Mouse (Mus musculus) kidney, adult 11 months (tissue): ENCODE measurements around the gene Atg9a.

Experiments used
- DNase-seq: peaks from one replicate; pipeline ENCODE4 v3.0.0; 2022

Atg9a gene

DNA sequence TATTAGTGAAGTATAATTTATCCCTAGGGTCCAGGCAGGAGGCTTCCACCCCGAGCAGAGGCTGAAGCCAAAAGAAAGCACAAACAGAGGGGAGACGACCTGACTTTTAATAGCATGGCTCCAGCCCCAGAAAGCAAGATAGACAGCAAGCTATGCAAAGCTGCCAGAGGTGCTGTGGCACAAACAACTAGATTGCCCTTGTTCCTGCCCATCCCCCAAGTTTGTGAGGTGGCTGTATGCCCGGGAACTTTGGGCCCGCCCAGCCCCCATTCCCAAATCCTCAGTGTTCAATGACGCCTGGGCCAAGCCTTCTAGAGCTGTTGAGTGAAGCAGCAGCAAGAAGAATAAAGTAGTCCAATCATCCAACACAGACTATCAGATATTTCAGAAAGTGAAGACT is 22.9 kb upstream of the Atg9a start:
- peak; percentile 88 for DNase-seq

DNA sequence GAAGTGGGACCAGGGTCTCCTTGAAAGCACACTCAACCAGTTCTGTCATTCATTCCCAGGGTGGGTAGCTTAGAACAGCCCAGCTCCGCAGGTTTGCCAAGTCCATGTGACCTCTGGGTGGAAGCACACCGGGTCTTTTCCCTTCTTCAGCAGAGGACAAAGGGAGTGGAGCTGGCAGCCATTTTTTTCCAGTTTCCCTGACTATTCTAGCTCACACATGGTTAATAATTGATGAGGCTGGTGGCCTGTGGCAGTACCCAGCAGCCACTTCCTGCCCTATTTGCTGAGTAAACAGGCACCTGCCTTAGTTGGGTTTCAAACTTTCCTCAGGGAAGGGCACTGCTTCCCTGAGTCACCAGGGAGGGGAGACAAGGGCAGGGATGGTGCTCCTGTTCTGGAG is 22.4 kb upstream of the Atg9a start:
- peak; percentile 98 for DNase-seq

DNA sequence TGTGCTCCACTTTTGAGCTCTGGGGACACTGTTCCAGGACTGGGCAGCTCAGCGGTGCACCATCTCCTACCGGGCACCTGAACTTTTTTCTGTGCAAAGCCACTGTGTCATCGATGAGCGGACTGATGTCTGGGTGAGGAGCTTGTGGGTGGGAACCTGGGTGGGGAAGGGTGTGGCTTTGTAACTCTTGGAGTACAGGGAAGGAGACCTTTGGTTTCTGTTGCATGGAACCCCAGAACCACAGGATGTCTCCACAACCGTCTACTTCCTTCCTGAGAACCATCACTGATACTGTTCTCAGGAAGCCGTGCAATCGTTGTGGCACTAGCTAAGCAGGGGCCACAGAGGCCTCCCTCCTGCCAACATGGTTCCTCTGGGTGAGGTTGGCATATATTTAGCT is 21.1 kb upstream of the Atg9a start:
- DNase-seq = no peak

DNA sequence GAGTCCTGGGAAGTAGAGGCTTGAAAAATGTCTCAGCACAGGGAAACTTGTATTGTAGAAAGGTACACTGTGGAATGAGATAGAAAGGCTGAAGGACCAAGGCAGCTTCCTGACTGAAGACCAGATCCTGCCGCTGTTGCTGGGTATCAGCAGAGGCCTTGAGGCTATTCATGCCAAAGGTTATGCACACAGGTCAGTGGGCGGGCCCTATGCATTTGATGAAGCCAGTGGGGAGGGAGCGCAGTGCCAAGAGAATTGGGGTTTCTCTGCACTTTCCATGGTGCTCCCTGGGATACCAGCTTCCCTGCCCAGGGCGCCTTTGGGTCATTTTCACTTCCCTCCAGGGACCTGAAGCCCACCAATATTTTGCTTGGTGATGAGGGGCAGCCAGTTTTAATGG is 20.5 kb upstream of the Atg9a start:
- no peak for DNase-seq

DNA sequence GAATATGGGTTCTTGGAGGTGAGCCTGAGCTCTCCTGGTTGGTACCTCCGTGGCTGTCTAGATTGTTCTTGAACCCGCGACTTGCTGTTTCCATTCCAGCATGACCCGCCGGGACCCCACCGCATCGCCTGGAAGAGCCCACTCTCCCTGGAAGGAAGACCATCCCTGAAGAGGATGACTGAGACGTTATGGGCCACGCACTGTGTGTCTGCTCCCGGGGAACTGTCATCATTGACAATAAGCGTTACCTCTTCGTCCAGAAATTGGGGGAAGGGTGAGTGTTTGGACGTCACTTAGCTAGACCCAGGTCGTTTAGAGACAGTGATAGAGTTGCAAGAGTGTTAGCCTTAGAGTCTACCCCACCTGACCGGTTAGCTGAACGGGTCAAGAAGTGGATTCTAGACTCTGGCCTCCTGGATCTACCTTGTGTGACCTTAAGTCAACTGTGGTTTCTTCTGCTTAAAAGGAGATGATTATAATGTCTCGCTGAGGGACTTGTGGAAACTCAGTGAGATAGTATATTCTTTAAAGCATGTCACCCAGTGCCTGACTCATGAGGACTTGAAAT is 19.2 kb upstream of the Atg9a start:
- DNase-seq = no peak

DNA sequence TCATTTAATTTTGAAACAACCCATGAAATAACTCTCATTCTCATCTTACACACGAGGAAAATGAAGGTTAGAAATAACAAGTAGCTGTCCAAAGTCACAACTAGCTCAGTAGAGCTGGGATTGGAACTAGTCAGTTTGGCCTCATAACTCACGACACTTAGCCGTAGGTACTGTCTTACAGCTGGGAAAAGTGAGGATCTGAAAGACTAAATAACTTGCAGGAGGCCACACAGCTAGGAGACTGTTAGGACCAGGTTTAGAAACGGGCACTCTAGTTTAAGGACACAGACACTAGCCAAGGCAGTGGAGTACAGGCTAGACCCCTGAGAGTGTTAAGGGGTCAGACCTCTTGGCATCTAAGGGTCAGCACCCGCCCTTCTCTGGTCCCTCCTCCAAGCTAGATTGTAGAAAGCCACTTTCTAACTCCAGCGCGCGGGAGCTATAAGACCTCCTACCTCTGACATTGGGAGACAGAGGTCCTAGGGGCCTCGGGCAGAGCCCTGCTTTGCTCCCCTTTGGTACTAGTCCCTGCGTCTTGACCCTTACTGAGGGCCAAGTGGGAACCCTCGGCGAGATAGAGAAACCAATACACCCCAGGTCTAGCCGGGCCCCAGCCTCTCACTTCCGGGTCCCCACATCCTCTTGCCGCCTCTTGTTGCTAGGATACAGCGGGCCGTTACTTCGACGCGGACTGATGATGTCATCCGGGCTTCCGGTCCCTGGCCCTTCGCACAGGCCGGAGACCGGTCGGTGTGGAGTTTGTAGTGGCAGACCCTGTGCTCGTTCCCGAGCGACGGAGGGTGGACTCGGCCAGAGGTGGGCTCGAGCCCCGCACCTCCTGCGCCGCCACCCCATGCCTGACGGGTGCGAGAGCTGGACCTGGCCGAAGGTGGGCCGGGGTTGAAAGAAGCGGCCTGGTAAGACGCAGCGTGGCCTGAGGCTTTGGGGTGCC is 18.4 kb upstream of the Atg9a start, which contains the start of the genes Glb1l and Stk16:
Gene Glb1l, minus strand, starts transcription at position 678 of the 952 bp plus-strand sequence.
Gene Stk16, plus strand, starts transcription at position 703 of the 952 bp plus-strand sequence.
- peak; percentile 95 for DNase-seq

DNA sequence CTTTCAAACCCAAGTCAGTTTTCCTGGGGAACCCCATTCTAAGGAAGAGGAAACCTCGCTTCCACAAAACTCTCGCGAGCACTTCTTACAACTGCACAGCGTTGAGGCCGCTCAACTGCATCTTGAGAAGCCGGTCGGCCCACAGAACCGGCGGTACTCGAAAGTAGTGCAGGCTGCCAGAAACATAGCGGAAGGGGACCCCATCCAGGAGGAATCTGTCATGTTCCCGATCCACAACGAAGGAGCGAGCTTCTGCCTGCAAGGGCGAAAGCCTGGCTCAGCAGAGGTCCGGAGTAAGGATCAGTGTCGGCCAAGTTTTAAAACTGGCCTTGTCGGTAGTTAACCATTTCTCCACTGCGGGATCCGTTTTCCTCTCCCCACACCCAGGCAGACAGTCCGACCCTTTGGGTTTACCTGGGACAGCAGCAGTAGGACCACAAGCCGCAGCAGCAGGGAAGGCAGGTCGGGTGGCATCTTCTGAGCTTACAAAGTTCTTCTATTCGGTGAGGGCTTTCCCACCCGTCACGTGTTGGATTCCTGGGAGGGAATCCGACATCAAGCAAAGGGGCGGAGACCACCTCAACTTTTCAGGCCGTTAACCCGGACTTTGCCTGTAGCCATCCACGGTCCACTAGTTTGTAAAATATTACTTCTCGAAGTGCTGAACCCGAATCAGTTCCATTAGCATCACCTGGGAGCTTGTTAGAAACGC is 17.1 kb upstream of the Atg9a start:
- DNase-seq = peak; percentile 91

DNA sequence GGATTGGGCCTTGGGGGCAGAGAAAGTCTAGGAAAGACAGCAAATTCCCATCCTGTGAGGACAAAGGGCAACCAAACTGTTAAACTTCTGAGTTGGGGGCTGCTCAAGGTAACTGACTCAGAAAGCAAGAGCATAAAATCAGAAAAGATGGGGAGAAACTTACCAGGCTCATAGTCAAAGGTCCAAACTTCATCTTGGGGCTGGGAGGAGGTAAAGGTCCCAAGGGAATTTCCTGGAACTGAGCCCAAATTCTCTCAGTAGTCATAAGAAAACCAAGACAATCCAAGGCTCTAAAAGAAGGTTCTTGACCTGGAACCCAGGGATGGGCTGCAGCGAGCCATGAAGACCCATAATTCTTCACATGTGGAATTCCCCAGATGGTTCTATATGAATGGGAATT is 9.2 kb upstream of the Atg9a start:
- DNase-seq = peak; percentile 51

DNA sequence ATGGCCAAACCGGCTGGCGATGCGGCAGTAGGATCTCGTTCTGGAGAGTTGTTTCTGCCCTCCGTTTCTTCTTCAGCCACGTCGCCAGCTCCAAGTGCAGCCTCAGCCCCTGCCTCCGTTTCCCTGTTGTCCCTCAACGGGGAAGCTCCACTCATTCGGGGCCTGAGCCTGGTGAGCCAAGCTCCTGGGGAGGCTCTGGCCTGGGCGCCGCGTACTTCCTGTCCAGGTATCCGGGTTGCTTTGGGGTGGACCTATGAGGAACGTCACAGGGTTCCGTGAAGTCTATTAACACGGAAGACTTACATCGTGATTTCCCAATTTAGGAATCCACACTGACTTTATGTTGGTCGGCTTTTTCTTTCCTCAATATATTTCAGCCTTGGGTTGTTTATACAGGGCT is 456 bp upstream of the Atg9a start:
- peak; percentile 69 for DNase-seq

DNA sequence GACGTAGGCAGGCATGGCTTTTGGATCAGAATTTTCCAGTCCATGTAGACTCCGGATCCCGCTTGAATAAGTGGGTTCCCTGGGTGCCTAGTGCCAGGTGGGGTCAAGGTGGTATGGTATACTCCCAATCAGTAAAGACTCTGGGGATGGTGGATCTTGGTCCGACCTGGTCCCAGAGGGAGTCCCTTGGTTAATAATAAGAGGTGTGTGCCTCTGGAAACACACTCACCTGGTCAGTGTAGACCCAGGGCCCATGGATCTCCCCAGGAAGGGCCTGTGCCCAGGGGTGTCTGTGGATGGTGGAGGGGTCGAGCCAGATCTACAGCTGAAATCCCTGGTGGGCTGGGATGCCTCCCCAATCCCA is 756 bp downstream of the Atg9a start:
- DNase-seq = no peak

DNA sequence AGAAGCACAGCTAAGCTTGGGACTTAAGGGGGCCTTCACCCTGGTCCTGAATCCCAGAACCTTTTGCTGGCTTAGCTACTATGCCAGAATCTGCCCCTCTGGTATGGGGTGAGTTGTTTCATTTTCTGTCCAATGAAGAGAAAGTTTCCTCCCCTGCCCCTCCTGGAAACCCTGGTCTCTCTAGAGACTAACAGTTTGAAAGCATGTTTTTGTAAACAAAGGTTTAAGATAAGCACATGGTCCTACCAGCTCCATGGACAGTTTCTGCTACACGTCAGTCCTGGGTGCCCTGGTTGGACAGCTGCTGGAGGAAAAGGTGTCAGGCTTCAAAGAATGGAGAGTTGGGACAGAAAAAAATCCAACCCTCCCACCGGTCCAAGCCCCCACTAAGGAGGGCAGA is 1.4 kb downstream of the Atg9a start:
- DNase-seq = no peak

DNA sequence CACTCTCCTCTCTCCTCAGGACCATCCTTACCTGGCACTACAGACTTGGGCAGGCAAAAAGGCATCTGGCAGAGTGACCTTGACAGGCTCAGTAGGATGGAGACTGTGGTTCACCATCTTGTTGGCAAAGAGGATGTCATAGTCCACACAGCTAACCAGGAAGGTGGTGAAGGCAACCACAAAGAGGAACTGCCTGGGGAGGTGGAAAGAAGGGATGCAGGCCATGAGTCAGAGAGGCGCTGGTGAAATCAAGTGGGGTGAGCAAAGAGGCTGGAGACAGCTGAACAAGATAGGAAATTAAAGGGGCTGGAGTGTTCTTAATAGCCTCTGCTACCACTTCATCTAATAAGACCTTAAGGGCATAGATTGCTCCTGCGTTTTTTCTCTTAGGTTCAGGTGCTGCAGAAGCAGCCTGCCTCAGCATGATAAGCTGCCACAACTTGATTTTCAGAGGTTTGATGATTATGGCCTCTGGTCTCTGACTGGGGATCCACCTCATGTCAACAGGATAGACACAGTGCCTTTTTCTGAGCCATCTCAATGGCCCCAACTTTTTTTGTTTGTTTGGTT is 4.0 kb downstream of the Atg9a start:
- DNase-seq = no peak

DNA sequence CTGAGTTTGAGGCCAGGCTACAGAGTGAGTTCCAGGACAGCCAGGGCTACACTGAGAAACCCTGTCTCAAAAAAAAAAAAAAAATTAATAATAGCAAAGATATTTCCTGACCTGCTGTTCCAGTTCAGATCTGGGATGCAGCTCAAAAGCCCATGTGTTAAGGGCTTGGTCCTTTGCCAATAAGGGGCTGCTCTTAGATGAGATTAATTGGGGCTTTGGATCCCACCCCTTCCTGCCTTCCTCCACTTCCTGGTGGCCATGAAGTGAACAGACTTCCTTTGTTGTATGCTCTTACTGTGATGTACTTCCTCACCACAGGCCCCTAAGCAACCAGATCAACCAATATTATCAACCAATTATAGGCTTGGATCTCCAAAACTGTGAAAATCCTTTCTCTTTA is 4.9 kb downstream of the Atg9a start:
- no peak for DNase-seq

DNA sequence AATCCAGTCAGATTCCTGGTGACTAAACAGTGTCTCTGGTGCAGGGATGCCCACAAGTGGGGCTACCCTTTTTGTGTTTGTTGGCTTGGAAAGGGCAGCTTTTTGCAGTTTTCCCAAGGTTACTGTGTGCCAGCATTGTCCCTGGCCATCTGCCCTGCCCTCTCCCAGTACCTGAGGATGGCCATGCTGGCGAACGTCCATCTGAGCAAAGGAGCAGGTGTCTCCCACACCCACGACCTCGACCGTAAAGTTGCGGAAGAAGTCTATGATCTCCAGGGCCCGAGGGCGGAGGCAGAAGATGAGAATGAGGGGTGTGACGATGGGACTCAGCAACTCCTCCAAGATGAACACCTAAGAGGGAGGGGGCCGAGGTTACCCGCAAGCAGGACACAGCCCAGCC is 6.5 kb downstream of the Atg9a start:
- no peak for DNase-seq

DNA sequence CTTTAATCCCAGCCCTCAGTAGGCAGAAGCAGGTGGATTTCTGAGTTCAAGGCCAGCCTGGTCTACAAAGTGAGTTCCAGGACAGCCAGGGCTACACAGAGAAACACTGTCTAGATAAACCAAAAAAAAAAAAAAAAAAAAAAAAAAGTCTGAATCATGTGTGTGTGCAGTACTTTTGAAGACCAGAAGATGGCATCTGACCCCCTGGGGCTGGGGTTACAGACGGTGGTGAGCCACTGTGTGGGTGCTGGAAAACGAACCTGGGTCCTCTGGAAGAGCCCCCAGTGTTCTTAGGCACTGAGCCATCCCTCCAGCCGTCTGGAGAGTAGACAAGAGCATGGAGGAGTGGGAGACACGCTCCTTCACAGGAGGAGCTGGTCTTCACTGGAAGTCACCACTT is 9.8 kb downstream of the Atg9a start:
- no peak for DNase-seq

DNA sequence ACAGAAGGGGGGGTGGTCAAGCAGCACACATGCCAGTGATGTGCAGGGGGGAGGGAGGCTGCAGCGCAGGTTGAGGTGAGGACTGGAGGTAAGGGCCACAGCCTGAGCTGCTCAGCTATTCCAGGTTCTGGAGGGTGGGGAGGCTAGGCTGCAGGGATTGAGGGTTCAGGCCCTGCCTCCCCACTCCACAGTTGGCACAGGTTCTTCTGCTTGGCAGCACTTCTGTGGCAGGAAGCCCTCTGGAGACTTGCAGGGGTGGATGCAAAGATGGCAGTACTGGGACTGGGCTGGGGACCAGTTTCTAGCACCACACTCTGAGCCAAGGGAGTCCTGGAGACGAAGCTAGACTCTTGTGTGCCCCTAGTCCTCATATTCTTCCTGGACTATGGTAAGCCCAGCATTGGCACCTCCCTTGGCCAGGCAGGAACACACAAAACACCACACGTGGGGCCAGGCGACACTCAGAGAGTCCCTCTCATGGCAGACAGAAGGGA is 10.6 kb downstream of the Atg9a start:
- DNase-seq = no peak

DNA sequence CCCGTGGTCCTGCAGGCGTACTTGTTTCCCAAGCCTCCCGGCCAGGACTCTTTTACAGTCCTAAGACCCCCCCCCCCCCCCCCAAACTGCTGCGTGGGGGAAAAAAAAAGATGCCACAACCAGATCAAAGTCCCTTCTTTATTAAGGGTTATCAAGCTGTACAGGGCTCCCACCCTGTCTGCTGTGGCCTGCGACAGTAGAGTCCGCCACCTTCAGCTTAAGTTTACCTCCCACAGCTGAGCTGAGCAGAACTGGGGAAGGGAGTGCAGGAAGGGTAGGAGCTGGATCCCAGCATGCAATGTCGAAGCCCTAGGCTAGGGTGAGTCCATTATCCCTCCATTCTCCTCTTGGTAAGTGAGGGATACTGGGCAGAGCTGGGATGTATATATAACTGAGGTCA is 11.3 kb downstream of the Atg9a start:
- no peak for DNase-seq

DNA sequence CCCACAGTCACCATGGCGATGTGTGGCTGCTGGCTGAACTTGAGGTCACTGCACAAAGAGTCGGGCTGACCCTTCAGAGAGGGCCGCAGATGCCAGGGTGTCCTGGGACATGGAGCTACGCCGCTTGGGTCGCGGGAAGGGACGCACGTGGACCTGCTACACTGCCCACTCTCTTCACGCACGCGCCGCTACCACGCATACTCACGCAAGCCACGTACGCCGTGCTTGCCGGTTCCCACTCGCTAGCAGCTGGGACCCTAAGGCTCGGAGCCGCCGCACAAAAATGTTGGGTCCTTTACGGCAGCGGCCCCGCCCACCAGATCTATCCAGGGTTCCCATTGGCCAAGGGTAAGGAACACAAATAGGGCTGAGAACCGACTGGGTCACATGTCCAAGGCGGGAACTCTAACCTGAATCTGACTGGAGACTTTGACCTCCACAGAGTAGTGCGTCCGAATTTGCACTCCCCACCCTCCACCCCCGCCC is 11.8 kb downstream of the Atg9a start, which contains the start of gene Abcb6:
Gene Abcb6, minus strand, starts transcription at position 288 of the 486 bp plus-strand sequence.
- peak; percentile 94 for DNase-seq

DNA sequence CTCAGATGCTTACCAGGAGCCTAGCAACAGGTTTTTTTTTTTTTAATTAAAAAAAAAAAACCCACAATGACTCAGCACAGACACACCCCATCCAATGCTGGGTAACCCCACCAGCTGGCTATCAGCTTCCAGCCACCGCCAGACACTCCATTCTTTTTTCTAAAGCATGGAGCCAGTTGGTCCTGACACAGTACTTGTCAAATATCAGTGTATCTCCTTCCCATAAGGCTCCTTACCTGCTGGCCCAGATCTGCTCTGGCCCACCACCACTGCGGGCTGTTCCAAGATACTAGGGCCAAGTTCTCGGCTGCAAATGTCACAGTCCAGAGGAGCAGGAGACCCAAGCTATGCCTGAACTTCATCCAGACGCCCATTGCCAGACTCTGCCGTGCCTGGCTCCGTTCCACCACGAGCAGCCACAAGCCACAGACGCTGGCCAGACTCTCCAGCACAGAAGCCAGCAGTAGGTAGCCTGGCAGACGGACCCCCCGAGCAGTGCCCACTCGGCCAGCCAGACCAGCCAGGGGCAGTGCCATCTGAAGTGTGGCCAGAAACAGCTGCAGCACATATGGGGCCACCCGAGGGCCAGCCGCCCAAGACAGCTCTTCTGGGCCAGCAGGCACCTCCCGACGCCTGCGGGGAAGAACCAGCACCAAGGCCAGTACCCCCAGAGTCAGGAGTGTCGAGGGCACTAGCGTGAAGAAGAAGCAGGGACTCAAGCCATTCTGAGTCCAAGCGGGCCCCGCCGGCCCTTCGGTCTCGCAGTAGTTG is 12.5 kb downstream of the Atg9a start:
- peak; percentile 68 for DNase-seq

DNA sequence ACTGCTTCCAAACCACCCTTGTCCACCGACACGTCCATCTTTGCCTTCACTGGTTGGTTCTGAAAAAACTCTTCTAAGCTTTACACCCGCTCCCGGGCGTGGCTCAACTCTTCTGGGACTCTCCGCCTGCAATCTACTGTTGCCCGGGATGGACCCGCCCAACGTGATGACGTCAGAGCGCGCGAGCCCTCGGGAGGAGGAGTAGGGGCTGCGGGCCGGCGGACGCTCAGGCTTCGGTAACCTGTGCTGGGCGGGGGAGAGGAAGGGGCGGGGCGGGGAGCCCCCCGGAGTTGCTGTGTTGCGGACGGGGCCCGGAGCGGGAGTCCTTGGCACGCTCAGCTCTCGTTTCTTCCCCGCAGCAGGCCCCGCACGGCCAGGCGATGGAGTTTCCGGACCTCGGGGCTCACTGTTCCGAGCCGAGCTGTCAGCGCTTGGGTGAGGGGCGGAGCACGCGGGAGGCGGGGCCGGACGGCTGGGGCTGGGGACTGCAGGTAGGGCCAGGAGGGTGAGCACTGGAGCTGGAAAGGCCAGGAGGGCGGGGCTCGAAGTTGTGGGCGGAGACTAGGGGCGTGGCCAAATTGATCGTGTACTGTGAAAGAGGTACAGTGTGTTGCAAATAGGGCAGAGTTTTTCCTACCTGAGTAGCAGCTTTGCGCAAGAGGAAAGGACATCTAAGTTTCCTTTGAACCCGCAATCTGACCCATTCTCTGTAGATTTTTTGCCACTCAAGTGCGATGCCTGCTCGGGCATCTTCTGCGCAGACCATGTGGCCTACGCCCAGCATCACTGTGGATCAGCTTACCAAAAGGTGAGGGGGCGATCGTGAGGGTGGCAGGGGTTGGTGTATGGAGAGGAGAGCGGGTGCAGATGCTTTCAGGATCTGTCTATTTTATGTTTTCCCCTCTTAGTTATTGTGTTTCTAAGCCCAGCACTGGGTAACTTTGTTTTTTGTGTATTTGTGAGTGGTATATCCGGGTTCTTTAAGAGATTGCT is 23.2 kb downstream of the Atg9a start, which contains the start of gene Zfand2b:
Gene Zfand2b, plus strand, starts transcription at position 175 of the 993 bp plus-strand sequence.
- DNase-seq = peak; percentile 98

DNA sequence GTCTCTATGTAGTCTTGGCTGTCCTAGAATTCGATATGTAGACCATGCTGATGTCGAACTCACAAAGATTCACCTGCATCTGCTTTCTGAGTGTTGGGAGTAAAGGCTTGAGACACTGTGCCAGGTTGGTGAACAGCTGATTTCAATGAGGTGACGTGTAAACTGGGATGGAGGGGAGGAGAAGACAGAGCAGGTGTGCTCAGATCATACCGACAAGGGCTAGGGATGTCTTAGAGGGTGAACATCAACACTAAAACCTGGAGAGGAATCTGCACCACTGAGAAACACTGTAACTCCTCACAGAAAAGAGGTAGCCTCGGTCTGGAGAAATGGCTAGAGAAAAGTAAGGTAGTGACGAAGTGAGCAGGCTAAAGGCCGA is 23.9 kb downstream of the Atg9a start:
- DNase-seq = no peak
